Mouse (Mus musculus): ENCODE measurements at regions not wholly inside any gene's neighbourhood (a gene's known extent, or its start where the extent isn't known, plus 50 kb on each side); places are given as distances from the start of the nearest gene placed in this dataset.

GRCm38 (mm10) chr6:31178201-31178880 is 219.5 kb upstream of the Klf14 start:
- no peak overlapping the region for H3K4me3 ChIP-seq (ENCODE audit: low read length)
- no peaks in the 10 kb centered on the region for H3K27me3 ChIP-seq (replicated peaks; ENCODE audit: control insufficient read depth, insufficient read depth, low read length)
- H3K4me2 ChIP-seq (ENCODE audit: low read length), result no peak overlapping the region
- H3K9me3 ChIP-seq (ENCODE audit: control insufficient read depth, low read length), result no peaks in the 10 kb centered on the region
- no peak for ATAC-seq
- H3K9ac ChIP-seq (ENCODE audit: low read depth, low read length), result no peak overlapping the region
- 88% methylated on average over 8 of the region's 8 CpGs for WGBS
- no peaks in the 10 kb centered on the region for H3K36me3 ChIP-seq (ENCODE audit: control insufficient read depth, insufficient read depth, low read length)
- no peak overlapping the region for H3K27ac ChIP-seq (ENCODE audit: low read depth, low read length)
- no peaks in the 10 kb centered on the region for H3K4me1 ChIP-seq (ENCODE audit: control insufficient read depth, insufficient read depth, low read depth, low read length)

DNA sequence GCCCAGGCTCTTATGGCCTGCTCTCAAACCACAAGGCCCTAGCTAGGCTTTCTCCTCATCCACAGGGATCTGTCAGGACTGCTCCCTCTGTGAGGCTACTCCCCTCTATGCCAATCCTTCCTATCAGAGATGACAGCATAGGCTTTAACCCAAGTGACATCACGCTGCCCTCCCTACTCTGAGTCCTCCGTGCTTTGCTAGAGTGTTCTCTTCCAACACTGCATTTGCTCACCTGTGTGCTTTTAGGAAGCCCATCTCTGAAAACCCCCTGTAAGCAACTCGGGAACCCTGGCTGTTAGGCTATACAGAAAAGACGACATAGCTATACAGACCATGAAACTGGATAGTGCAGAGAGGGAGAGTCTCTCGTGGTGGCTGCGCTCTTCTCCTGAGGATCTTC is 216.3 kb upstream of the Mkln1 start:
- H3K27me3 ChIP-seq (replicated peaks; ENCODE audit: control insufficient read depth, insufficient read depth, low read length), result no peaks in the 10 kb centered on the region
- H3K4me3 ChIP-seq (ENCODE audit: low read length), result no peak overlapping the region
- 90% methylated on average over 6 of the region's 6 CpGs for WGBS
- H3K9me3 ChIP-seq (ENCODE audit: control insufficient read depth, low read length), result no peaks in the 10 kb centered on the region
- ATAC-seq, result no peak
- H3K4me2 ChIP-seq (ENCODE audit: low read length), result no peak overlapping the region
- no peaks in the 10 kb centered on the region for H3K4me1 ChIP-seq (ENCODE audit: control insufficient read depth, insufficient read depth, low read depth, low read length)
- H3K27ac ChIP-seq (ENCODE audit: low read depth, low read length), result no peak overlapping the region
- H3K9ac ChIP-seq (ENCODE audit: low read depth, low read length), result no peak overlapping the region
- no peaks in the 10 kb centered on the region for H3K36me3 ChIP-seq (ENCODE audit: control insufficient read depth, insufficient read depth, low read length)

- H3K4me1 ChIP-seq (ENCODE audit: control insufficient read depth, insufficient read depth, low read depth, low read length), result no peaks in the 10 kb centered on the region
- H3K9me3 ChIP-seq (ENCODE audit: control insufficient read depth, low read length), result no peaks in the 10 kb centered on the region
- WGBS, result 59% methylated on average over 5 of the region's 5 CpGs
- H3K4me2 ChIP-seq (ENCODE audit: low read length), result no peak overlapping the region
- no peak overlapping the region for H3K9ac ChIP-seq (ENCODE audit: low read depth, low read length)
- no peaks in the 10 kb centered on the region for H3K36me3 ChIP-seq (ENCODE audit: control insufficient read depth, insufficient read depth, low read length)
- H3K4me3 ChIP-seq (ENCODE audit: low read length), result no peak overlapping the region
- no peak overlapping the region for H3K27ac ChIP-seq (ENCODE audit: low read depth, low read length)
- no peaks in the 10 kb centered on the region for H3K27me3 ChIP-seq (replicated peaks; ENCODE audit: control insufficient read depth, insufficient read depth, low read length)
- ATAC-seq, result no peak
Measured at GRCm38 (mm10) chr6:31183127-31183526, 215.4 kb upstream of the Mkln1 start.

DNA sequence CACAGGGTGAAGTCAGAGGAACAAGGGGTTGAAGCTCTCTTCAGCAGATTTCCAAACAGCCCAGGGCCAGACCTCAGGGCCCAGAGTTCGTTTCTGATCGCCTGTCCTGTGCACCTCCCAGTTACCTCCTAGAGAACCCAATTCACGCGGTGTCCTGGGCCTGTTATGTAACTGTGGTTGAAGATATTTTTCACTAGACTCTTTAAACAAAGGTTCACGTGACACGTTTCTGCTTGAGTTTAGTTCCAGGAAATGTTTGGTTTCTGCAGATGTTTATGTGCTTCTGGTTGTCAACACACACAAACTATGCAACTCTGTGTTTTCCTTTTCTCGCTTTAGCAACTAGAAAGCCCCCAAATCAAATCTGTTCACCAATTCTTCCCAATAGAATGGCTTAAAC is 214.0 kb upstream of the Mkln1 start:
- Histone ChIP-seq H3K4me1 (ENCODE audit: control insufficient read depth, insufficient read depth, low read depth, low read length) (no peaks in the 10 kb centered on the region), H3K4me2 (ENCODE audit: low read length) (no peak overlapping the region)
- WGBS, result 91% methylated on average over 7 of the region's 7 CpGs

GRCm38 (mm10) chr6:31185151-31185550 is 213.4 kb upstream of the Mkln1 start:
- Histone ChIP-seq H3K27ac (ENCODE audit: low read depth, low read length) (no peak overlapping the region), H3K4me1 (ENCODE audit: control insufficient read depth, insufficient read depth, low read depth, low read length) (no peaks in the 10 kb centered on the region), H3K9ac (ENCODE audit: low read depth, low read length) (no peak overlapping the region), H3K4me3 (ENCODE audit: low read length) (no peak overlapping the region), H3K27me3 (replicated peaks; ENCODE audit: control insufficient read depth, insufficient read depth, low read length) (no peaks in the 10 kb centered on the region), H3K4me2 (ENCODE audit: low read length) (no peak overlapping the region), H3K9me3 (ENCODE audit: control insufficient read depth, low read length) (no peaks in the 10 kb centered on the region), H3K36me3 (ENCODE audit: control insufficient read depth, insufficient read depth, low read length) (no peaks in the 10 kb centered on the region)
- WGBS, result 59% methylated on average over 2 of the region's 2 CpGs
- no peak for ATAC-seq

More for the DNA sequence above, 214.0 kb upstream of the Mkln1 start:
- no peak overlapping the region for H3K27ac ChIP-seq (ENCODE audit: low read depth, low read length)
- H3K9me3 ChIP-seq (ENCODE audit: control insufficient read depth, low read length), result no peaks in the 10 kb centered on the region
- H3K4me3 ChIP-seq (ENCODE audit: low read length), result no peak overlapping the region
- no peaks in the 10 kb centered on the region for H3K36me3 ChIP-seq (ENCODE audit: control insufficient read depth, insufficient read depth, low read length)
- H3K9ac ChIP-seq (ENCODE audit: low read depth, low read length), result no peak overlapping the region
- H3K27me3 ChIP-seq (replicated peaks; ENCODE audit: control insufficient read depth, insufficient read depth, low read length), result no peaks in the 10 kb centered on the region
- no peak for ATAC-seq

GRCm38 (mm10) chr6:31188066-31188465 is 210.5 kb upstream of the Mkln1 start:
- 90% methylated on average over 1 of the region's 1 CpGs for WGBS
- no peak for ATAC-seq
- H3K9me3 ChIP-seq (ENCODE audit: control insufficient read depth, low read length), result no peaks in the 10 kb centered on the region
- H3K4me1 ChIP-seq (ENCODE audit: control insufficient read depth, insufficient read depth, low read depth, low read length), result no peaks in the 10 kb centered on the region
- no peak overlapping the region for H3K9ac ChIP-seq (ENCODE audit: low read depth, low read length)
- no peaks in the 10 kb centered on the region for H3K27me3 ChIP-seq (replicated peaks; ENCODE audit: control insufficient read depth, insufficient read depth, low read length)
- no peak overlapping the region for H3K4me2 ChIP-seq (ENCODE audit: low read length)
- H3K4me3 ChIP-seq (ENCODE audit: low read length), result no peak overlapping the region
- H3K27ac ChIP-seq (ENCODE audit: low read depth, low read length), result no peak overlapping the region
- no peaks in the 10 kb centered on the region for H3K36me3 ChIP-seq (ENCODE audit: control insufficient read depth, insufficient read depth, low read length)

GRCm38 (mm10) chr6:31189060-31189459 is 209.5 kb upstream of the Mkln1 start:
- H3K4me3 ChIP-seq (ENCODE audit: low read length), result no peak overlapping the region
- H3K9ac ChIP-seq (ENCODE audit: low read depth, low read length), result no peak overlapping the region
- no peak overlapping the region for H3K27ac ChIP-seq (ENCODE audit: low read depth, low read length)
- H3K36me3 ChIP-seq (ENCODE audit: control insufficient read depth, insufficient read depth, low read length), result no peaks in the 10 kb centered on the region
- H3K4me2 ChIP-seq (ENCODE audit: low read length), result no peak overlapping the region
- no peaks in the 10 kb centered on the region for H3K4me1 ChIP-seq (ENCODE audit: control insufficient read depth, insufficient read depth, low read depth, low read length)
- no peaks in the 10 kb centered on the region for H3K27me3 ChIP-seq (replicated peaks; ENCODE audit: control insufficient read depth, insufficient read depth, low read length)
- no peaks in the 10 kb centered on the region for H3K9me3 ChIP-seq (ENCODE audit: control insufficient read depth, low read length)
- 55% methylated on average over 7 of the region's 7 CpGs for WGBS
- ATAC-seq, result peak; percentile 34; the same call in 1 of the 2 replicates

DNA sequence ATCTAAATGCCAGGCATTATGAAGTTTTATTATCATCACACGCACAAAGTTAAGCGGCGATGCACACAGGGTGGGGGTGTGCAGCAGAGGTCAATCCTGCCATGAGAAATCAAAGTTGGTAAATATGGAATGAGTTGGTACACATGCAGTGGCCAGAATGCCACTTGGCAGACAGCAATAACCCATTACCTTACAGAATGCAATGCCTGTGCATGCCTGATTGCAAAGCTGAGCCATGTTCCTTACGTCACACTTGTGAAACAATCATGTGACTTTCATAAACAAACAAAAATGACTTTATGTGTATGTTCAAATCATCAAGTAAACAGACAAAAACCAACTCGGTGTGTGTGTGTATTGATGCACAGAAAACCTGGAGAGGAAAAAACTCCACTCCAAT is 208.5 kb upstream of the Mkln1 start:
- no peak overlapping the region for H3K4me2 ChIP-seq (ENCODE audit: low read length)
- H3K4me1 ChIP-seq (ENCODE audit: control insufficient read depth, insufficient read depth, low read depth, low read length), result no peaks in the 10 kb centered on the region
- ATAC-seq, result no peak
- H3K9me3 ChIP-seq (ENCODE audit: control insufficient read depth, low read length), result no peaks in the 10 kb centered on the region
- H3K9ac ChIP-seq (ENCODE audit: low read depth, low read length), result no peak overlapping the region
- H3K27me3 ChIP-seq (replicated peaks; ENCODE audit: control insufficient read depth, insufficient read depth, low read length), result no peaks in the 10 kb centered on the region
- no peaks in the 10 kb centered on the region for H3K36me3 ChIP-seq (ENCODE audit: control insufficient read depth, insufficient read depth, low read length)
- WGBS, result 84% methylated on average over 5 of the region's 5 CpGs
- H3K4me3 ChIP-seq (ENCODE audit: low read length), result no peak overlapping the region
- no peak overlapping the region for H3K27ac ChIP-seq (ENCODE audit: low read depth, low read length)

DNA sequence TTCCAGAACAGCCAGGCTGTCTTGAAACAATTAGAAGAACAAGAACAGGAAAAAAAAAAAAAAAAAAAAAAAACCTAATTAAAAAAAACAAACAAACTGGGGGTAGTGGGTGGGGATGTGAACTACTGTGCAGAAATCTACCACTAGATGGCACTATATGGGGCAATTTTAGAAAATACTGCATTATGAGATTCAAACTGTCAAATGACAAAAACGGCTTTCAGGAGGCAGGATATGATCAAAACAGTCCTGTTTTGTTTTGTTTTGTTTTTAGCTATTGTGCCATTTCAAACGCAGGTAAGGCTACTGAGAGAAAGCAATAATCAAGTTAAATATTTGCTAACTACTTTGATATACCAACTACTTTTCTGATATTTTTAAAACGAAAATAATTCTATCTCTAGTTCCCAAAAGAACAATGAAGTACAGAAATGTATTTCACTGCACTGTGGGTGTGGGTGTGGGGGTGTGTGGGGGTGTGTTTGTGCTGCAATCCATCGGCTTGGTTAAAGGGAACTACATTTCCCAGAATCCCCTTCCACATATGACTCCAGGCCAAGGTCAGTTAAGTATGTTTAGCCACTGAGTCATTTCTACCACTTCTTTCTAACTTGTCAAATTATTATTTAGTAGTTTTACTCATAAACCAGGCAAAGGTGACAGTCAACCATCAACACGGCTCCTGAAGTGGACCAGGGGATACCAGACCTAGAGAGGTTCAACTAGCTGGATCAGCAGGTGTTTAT is 207.7 kb upstream of the Mkln1 start:
- Histone ChIP-seq H3K9ac (ENCODE audit: low read depth, low read length) (no peak overlapping the region), H3K9me3 (ENCODE audit: control insufficient read depth, low read length) (no peaks in the 10 kb centered on the region), H3K4me2 (ENCODE audit: low read length) (no peak overlapping the region), H3K27ac (ENCODE audit: low read depth, low read length) (no peak overlapping the region), H3K4me1 (ENCODE audit: control insufficient read depth, insufficient read depth, low read depth, low read length) (no peaks in the 10 kb centered on the region), H3K36me3 (ENCODE audit: control insufficient read depth, insufficient read depth, low read length) (no peaks in the 10 kb centered on the region), H3K27me3 (replicated peaks; ENCODE audit: control insufficient read depth, insufficient read depth, low read length) (no peaks in the 10 kb centered on the region), H3K4me3 (ENCODE audit: low read length) (no peak overlapping the region)
- WGBS, result 53% methylated on average over 5 of the region's 5 CpGs
- no peak for ATAC-seq

Data from hindbrain, embryonic 16.5 days (tissue).